Mouse (Mus musculus) small intestine, adult 2 months (tissue): Measurements from ENCODE around the gene Corin. TPM values are rescaled to one million over a fixed set of nuclear protein-coding genes. Genes with fewer than 3 reads are reported as not detected.

Experiments
- H3K27ac ChIP-seq: fragments of 200-500 bp; 2 replicates; pipeline ENCODE4 v1.5.1; 2012; ENCODE audit warnings: low read depth, low read length, control low read depth, inconsistent platforms; ENCODE audit not compliant: insufficient read depth
- H3K27me3 ChIP-seq: fragments of 200-500 bp; 2 replicates; pipeline ENCODE4 v1.6.1; 2012; ENCODE audit warnings: mild to moderate bottlenecking, moderate library complexity, low read length, inconsistent platforms; ENCODE audit not compliant: control insufficient read depth, insufficient read depth
- H3K36me3 ChIP-seq: fragments of 200-500 bp; 2 replicates; pipeline ENCODE4 v1.6.1; 2012; ENCODE audit warnings: mild to moderate bottlenecking, low read length, control low read depth, inconsistent platforms; ENCODE audit not compliant: control insufficient read depth, insufficient read depth
- H3K4me1 ChIP-seq: fragments of 200-500 bp; 2 replicates; pipeline ENCODE4 v1.6.1; 2012; ENCODE audit warnings: low read length, inconsistent platforms, mixed read lengths; ENCODE audit not compliant: control insufficient read depth, insufficient read depth, insufficient read length
- H3K4me3 ChIP-seq: fragments of 200-500 bp; 2 replicates; pipeline ENCODE4 v1.5.1; 2012; ENCODE audit warnings: low read depth, mild to moderate bottlenecking, control low read depth, inconsistent platforms, low read length, moderate library complexity
- CTCF ChIP-seq: fragments of 200-500 bp; IDR thresholded peaks from 2 replicates; pipeline ENCODE4 v1.5.1; 2012; ENCODE audit warnings: low read depth, mild to moderate bottlenecking, control low read depth, inconsistent platforms, low read length, moderate library complexity, mixed read lengths; ENCODE audit not compliant: insufficient replicate concordance, insufficient read length; ENCODE audit errors: extremely low read depth
- POLR2A ChIP-seq: fragments of 200-500 bp; IDR thresholded peaks from 2 replicates; pipeline ENCODE4 v1.6.1; 2012; ENCODE audit warnings: low read depth, mild to moderate bottlenecking, control low read depth, inconsistent platforms, low read length, moderate library complexity
- WGBS: fragments of 180-500 bp; shearing (Covaris S2); methylation state at CpG from one replicate; pipeline ENCODE4 v1.1.7; 2018; 5-methylcytosine and 5-hydroxymethylcytosine counted together
- polyA plus RNA-seq: library from polyadenylated mRNA; depleted of rRNA; stranded (reverse); fragments of >200 nt; gene quantifications from 2 replicates; pipeline ENCODE4 v1.2.3, GENCODE M21; 2012; rRNA removed

Gene Corin
- polyA plus RNA-seq, 1 experiment: not detected

- Histone ChIP-seq H3K4me3 (no peak overlapping the region), H3K27ac (peak overlapping the region; percentile 23; the same call in 1 of the 2 replicates), H3K27me3 (no peaks in the 10 kb centered on the region), H3K4me1 (no peaks in the 10 kb centered on the region), H3K36me3 (no peaks in the 10 kb centered on the region)
- TF ChIP-seq CTCF: no peak
- TF ChIP-seq POLR2A: no peak
- WGBS: 80% methylated on average over 10 of the region's 10 CpGs
Measured at GRCm38 (mm10) chr5:72257084-72257483, 247.2 kb downstream of the Corin start.

- no peak overlapping the region for H3K4me3 ChIP-seq
- no peaks in the 10 kb centered on the region for H3K27me3 ChIP-seq
- WGBS: 77% methylated on average over 10 of the region's 10 CpGs
- no peaks in the 10 kb centered on the region for H3K36me3 ChIP-seq
- TF ChIP-seq CTCF (no peak), POLR2A (no peak)
- H3K27ac ChIP-seq: no peak overlapping the region
- no peaks in the 10 kb centered on the region for H3K4me1 ChIP-seq
Measured at GRCm38 (mm10) chr5:72254958-72255357, 249.3 kb downstream of the Corin start.

- WGBS: 76% methylated on average over 1 of the region's 1 CpGs
- H3K4me3 ChIP-seq: no peak overlapping the region
- H3K4me1 ChIP-seq: no peaks in the 10 kb centered on the region
- no peak for TF ChIP-seq POLR2A
- no peak for TF ChIP-seq CTCF
- no peaks in the 10 kb centered on the region for H3K36me3 ChIP-seq
- no peak overlapping the region for H3K27ac ChIP-seq
- H3K27me3 ChIP-seq: no peaks in the 10 kb centered on the region
Measured at GRCm38 (mm10) chr5:72250180-72250579, 254.1 kb downstream of the Corin start.

Other genes starting within 250 kb of the Corin start
- gene Nfxl1, start 55.2 kb upstream of the Corin start, polyA plus RNA-seq: 4.0 and 5.4 TPM in 2 replicates
- gene Zar1, start 76.8 kb upstream of the Corin start, polyA plus RNA-seq: not detected in 2 replicates
- 0.10 and 0.16 TPM in 2 replicates for gene Gm5868, start 83.1 kb upstream of the Corin start, polyA plus RNA-seq
- not detected in 2 replicates for gene Cnga1, start 139.8 kb upstream of the Corin start, polyA plus RNA-seq
- gene Nipal1, start 143.3 kb upstream of the Corin start, polyA plus RNA-seq: 0.75 and 6.5 TPM in 2 replicates
- 0.20 and 0.34 TPM in 2 replicates for gene Txk, start 248.3 kb upstream of the Corin start, polyA plus RNA-seq